Mouse (Mus musculus) heart, postnatal 36 days (tissue): ENCODE measurements around the gene Plcg1. TPM values are rescaled to one million over a fixed set of nuclear protein-coding genes. Genes with fewer than 3 reads are reported as not detected.

Experiments
- DNase-seq, 2 experiments: peaks; one replicate each; pipeline ENCODE4 v3.0.0; 2021 to 2022
- intact Hi-C: fragments of 180-260 bp; cut with DNase I; formaldehyde crosslinking; loops from one replicate; pipeline ENCODE4 v1.15.1; 2025
- total RNA-seq, 2 experiments: library from RNA; stranded (reverse); gene quantifications; 2 replicates each; pipeline ENCODE4 v1.2.3; 2021

The Plcg1 gene
- total RNA-seq, 2 experiments from 2014 or later = 56.7 to 73.1 TPM

GRCm38 (mm10) chr2:160768097-160768695 is 37.1 kb downstream of the Plcg1 start:
- intact Hi-C loops = loop anchor here (5.0 kb wide), 1 partner anchor 34 kb away; no protein-coding TSS in a partner anchor
- DNase-seq = no peak

DNA sequence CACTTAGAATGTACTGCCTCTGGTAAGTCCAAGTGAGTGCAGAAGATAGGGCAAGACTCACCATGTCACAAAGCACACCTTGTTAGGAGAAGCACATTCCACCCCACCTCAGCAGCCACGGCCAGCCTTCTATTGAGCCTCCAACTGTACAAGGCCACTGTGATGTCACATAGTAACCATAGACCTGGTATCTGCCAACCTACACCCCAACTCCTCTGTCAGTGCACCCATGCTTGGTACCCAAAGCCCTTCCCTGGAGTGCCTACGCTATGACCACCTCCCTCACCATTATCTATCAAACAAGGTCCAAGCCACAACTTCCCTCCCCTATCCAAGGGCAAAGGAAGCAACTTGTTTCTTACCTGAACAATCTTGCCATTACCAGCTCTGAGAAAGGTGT is 37.9 kb downstream of the Plcg1 start:
- DNase-seq = no peak
- intact Hi-C loops = loop anchor here (5.0 kb wide), 1 partner anchor 33 kb away; no protein-coding TSS in a partner anchor

DNA sequence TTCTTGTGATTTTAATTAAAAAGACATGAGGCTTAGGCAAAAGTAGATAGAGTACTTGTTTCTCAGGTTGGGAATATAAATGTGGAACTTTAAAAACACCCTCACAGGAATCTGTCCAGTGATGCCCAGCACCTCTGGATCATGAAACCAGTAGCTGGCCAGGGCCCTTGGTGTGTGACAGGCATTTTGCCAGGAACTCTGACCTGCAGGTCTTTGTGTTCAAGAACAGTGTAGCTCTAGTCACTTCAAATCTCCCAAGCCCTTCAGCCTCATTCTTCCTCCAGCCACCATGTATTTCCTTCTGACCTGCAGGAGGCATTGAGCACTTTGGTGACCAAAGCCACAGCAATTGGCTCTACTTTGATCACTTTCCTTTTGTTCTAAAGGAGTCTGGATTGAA is 39.3 kb downstream of the Plcg1 start:
- intact Hi-C loops = no loop called here
- DNase-seq = no peak

DNA sequence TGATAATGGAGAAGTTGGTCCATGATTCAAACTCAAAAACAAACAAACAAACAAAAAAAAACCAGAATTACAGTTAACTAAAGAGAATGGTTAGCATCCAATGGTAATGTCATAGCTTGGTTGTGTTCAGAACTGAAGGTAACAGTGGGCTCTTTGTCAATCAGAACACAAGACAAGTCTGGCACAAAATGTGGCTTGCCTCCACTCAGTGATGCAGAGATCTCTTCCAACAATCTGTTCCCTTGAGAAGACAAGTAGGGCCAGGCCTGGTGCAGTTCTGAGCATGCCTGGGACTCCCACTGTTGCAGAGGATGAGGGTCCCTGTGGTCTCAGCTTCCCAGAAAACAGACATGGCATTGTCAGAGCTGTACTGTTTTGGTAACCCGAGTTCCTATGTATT is 39.8 kb downstream of the Plcg1 start:
- intact Hi-C loops = no loop called here
- no peak for DNase-seq

DNA sequence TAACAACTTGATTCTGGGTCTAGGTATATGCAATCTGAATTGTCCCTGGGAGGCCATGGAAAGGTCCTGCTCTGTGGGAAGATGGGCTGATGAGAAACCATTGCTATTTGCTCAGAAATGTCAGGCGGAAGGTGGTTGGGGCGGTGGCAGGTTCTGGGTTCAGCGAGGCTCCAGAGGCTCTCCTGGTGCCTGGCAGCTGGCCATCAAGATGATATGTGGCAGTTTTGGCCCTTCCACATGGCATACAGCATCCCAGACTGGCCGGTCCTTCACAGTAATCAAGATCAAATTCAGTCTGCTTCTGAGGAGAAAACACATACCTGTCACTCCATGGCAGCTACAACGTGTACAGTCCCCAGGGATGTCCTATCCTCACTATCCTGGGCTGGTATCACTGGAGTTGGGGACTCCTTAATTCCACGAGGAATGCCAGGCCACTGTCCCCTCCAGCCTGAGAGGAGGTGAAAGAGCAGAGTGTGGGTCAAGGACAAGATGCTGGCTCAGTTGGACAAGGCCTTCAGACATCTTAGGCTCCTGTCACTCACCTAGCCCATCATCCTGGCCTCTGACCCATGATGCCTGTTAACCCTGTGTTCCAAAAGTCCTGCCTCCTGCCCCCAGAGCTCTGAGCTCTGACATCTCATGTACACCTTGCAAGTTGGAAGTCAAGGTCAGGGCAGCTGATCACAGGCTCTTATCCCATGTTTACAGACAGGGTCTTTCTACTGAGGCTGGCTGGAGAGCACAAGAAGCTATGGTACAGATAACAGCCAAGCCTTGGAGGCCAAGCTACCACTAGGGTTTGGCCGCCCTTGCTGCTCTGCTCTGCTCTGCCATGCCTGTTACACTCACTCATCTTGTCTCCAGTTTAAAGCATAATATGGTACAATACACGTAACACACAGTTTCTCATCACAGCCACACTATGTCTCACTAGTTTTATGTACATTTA is 40.5 kb downstream of the Plcg1 start:
- intact Hi-C loops = no loop called here

DNA sequence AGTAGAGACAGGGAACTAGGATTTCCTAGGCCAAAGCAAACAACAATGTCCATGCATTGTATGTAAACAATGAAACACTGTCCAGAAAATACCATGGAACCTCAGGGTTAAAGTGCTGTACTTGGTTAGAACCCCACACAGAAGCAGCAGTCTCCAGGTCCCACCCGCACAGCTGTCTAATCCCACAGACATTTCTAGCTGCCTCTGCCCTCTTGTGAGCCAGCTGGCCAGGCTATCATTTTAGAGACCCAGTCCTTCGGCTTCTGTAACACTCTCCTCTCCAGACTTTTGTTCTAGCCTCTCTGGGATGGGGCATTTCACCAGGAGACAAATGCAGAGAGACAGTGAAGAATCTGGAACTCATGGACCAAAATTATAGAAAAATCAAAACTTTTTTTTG is 46.9 kb downstream of the Plcg1 start:
- intact Hi-C loops = no loop called here
- no peak for DNase-seq

More for the DNA sequence above, 40.5 kb downstream of the Plcg1 start:
- no peak for DNase-seq

DNA sequence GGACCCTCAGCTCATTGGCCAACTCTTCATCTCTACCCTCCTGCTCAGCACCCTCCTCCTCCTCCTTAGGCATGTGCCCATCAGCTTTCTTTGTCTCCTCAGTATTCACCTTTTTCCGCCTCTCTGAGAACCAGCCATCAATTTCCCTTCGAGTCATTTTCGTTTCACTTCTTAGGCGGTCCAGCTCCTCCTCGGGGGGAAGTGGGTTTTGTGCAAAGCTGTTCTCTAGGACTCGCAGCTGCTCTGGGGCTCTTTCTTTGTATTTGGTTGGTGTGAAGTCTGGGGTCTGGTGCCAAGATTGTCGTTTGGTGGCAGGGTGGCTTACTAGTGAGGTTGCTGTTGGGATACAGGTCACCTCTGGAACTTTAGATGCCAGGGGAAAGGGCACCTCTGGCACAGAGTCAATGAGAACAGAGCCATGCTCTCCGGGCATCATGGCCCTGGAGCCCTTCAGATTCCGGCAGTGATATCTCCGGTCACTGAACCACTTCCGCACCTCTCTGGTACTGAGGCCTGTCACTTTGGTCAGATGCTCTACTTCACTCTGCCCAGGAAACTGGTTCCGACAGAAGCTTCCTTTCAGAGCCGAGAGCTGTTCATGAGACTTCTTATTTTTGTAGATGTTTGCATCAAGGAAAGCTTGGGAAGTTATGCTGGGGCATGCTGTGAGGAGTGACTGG is 49.2 kb downstream of the Plcg1 start:
- DNase-seq = no peak
- intact Hi-C loops = no loop called here

- intact Hi-C loops = no loop called here
Observed at GRCm38 (mm10) chr2:160780834-160781219, 49.7 kb downstream of the Plcg1 start.

DNA sequence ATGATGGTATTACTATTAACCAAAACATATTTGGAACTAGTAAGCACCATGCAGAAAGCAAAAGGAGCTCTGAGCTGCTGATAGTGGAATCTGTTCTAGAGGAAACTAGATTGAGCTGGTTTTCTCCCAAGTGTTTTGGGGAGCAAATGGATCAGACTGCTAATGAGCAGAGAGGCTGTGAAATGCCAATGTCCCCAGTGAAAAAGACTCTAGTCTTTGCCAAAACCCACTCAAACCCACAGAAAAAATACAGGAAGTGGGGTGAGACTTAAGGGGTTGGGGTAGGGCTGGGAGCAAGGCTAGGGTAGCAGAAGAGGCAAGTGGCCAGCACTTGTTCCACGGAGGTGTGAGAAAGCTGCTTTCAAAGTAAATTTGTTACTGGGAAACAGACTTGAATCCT is 55.2 kb downstream of the Plcg1 start:
- intact Hi-C loops = loop anchor here (2.0 kb wide), 1 partner anchor 20 kb away; no protein-coding TSS in a partner anchor
- DNase-seq = no peak

More at GRCm38 (mm10) chr2:160780834-160781219, 49.7 kb downstream of the Plcg1 start:
- no peak for DNase-seq

GRCm38 (mm10) chr2:160789046-160789445 is 57.9 kb downstream of the Plcg1 start:
- intact Hi-C loops = no loop called here
- no peak for DNase-seq

DNA sequence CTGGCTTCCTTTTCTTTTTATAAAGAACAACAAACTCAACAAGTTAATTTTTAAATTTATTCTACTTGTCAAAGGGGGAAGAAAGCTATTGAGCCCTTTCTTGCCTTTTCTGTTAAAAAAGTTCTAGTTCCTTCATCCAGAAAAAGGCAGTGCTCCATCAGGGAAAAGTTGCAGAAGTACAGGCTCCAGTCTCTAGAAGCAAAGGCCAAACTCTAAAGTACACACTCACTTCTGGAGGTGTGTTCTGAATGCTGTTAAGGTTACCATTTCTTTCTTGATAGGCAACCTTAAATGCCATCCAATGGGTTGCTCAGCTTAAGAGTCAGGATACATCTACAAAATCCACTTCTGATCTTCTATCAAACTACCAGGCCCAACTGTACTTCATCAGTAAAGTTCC is 58.6 kb downstream of the Plcg1 start:
- intact Hi-C loops = no loop called here
- no peak for DNase-seq

DNA sequence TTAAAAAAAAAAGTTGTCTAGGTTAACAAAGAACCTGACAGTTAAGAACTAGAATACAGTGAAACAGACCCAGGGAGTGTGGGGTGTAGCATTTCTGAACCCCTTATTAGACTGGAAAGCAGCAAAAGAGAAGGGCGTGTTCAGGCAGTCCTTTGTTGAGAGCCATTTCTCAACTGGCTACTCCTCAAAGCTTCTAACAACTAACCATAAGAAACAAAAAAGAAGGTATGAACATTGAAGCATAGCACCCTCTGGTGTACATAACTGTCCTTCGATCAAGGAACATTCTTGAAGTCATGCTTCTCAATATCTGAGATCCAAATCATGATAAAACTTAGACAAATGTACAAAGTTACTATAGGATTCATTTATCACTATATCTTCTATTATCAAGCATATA is 62.0 kb downstream of the Plcg1 start:
- no peak for DNase-seq
- intact Hi-C loops = loop anchor here (2.0 kb wide), 1 partner anchor 62 kb away; the partner anchor contains the start of gene Plcg1

GRCm38 (mm10) chr2:160796973-160797372 is 65.9 kb downstream of the Plcg1 start:
- intact Hi-C loops = loop anchor here (5.0 kb wide), 1 partner anchor 180 kb away; no protein-coding TSS in a partner anchor
- DNase-seq = peak; percentile 64 to 73

DNA sequence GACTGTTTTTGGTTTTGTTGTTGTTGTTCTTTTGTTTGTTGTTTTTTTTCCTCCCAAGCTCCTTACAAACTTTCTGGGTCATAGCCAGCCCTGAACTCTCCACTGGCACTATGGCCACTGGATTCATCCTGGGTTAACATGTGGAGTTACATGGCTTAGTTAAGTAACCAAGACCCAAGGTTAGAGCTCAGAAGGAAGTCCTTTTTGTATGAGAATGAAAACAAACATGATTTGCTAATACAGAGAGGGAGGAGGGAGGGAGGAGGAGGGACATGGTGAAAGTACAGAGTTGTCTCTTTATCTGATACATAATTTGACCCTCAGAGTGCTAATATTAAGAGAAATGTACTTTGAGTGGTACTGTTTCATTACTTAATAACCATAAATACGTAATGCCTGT is 67.1 kb downstream of the Plcg1 start:
- intact Hi-C loops = loop anchor here (5.0 kb wide), 1 partner anchor 181 kb away; no protein-coding TSS in a partner anchor
- DNase-seq = no peak

GRCm38 (mm10) chr2:160800967-160801366 is 69.9 kb downstream of the Plcg1 start:
- intact Hi-C loops = loop anchor here (5.0 kb wide), 1 partner anchor 34 kb away; no protein-coding TSS in a partner anchor
- no peak for DNase-seq

- DNase-seq = no peak
- intact Hi-C loops = loop anchor here (5.0 kb wide), 1 partner anchor 35 kb away; no protein-coding TSS in a partner anchor
Observed at GRCm38 (mm10) chr2:160802326-160802725, 71.2 kb downstream of the Plcg1 start.

DNA sequence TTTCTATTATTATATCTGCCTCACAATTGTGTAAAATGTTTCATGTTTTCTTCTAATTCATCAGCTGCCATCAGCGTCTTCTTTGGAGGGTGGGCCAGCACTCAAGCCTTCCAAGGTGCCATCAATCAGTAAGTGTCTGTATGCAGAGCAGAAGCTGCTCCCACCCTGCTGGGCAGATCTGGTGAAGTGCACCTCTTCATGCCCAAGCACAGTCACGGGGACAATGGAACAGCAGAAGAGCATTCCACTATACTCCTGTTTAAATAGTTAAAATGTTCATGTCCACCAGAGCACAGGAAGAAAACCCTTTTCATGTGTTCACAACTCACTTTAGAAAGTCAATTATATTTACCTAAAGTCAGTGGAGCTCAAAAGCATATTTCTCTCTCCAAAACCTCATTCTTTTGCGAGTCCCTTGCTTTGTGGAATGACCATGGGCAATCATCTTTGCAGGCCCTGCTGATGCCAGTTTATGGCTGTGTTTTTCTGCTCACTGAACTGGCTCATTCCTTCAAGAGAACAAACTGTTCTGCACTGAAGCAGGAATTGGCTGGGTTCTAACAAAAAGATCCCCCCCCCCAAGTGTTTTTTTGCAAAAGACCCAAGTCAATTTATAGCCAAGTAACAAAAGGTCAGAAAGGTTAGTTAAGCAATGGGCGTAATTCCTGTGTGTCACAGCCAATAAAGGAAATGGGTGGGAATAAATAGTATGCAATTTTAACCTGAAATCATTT is 73.9 kb downstream of the Plcg1 start:
- peak; percentile 34 to 62 for DNase-seq
- intact Hi-C loops = loop anchor here (5.0 kb wide), 1 partner anchor 38 kb away; no protein-coding TSS in a partner anchor

- peak; percentile 69 to 80 for DNase-seq
- intact Hi-C loops = loop anchor here (2.0 kb wide), 2 partner anchors 67 to 77 kb away; partner anchors contain the start of gene Zhx3
Observed at GRCm38 (mm10) chr2:160806091-160806521, 75.0 kb downstream of the Plcg1 start.

- no peak for DNase-seq
- intact Hi-C loops = no loop called here
Observed at GRCm38 (mm10) chr2:160810376-160810775, 79.3 kb downstream of the Plcg1 start.

DNA sequence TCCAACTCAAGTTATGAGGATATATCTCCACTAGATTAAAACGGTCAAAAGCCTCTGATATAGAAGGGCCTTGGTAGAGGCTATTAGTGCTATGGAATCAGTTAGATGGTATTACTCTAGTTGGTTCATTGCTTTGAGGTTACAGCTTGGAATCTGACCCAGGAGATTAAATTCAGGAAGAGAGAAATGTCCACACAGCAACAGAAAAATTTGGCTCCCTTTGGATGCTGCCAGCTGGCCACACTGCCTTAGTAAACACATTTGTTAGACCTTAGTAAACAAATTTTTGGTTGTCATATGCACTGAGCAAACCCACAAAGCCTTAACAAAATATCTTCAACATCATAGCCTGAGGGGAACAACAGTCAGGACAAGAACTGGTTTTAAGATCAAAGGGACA is 79.7 kb downstream of the Plcg1 start:
- no peak for DNase-seq
- intact Hi-C loops = no loop called here
